Mouse (Mus musculus) frontal cortex, postnatal 36 days (tissue): Measurements from ENCODE around the gene Exo1.

Experiments
- DNase-seq, 2 experiments: peaks; one replicate each; pipeline ENCODE4 v3.0.0; 2022; ENCODE audit warnings: low spot score in 2 of 2

Gene Exo1

DNA sequence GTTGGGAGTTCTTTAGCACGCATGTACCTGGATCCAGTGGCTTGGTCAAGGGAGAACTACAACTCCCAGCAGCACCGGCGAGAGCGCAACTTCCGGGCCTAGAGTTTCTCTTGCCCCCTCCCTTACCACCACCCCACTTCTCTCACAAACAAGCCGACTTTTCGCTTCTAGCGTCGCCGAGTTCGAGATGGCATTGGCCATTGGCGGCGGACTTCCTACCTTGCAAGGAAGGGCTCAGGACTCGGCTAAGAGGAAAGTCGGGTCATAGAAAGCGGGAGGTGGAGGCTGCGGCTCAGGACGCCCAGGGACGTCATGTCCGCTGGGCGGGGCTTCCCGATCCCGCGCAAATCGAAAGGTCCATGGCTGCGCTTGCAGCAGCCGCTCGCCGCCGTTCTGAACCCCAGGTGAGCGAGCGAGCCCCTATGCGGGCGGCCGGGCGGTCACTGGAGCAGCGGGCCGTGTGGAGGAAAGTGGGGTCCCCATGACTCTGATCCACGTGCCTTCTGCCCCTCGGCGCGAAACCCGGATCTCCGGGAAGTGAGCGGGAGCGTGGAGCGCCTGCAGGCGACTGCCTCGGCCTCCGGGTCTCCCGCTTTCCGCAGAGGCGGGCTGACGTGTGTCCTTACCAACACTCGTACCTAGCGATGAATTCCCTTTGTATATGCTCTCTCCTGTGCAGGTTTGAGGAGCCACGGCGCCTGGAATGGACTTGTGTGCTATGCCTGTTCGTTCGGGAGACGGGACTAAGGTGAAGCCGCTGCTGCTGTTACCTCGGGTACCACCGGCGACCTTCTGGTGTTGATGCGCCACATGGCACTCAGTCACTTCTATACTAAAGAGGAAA, at the start of gene Exo1:
Exo1 (plus strand) TSS at position 129 of the 844 bp plus-strand sequence.
- peak; percentile 89 to 91 for DNase-seq

DNA sequence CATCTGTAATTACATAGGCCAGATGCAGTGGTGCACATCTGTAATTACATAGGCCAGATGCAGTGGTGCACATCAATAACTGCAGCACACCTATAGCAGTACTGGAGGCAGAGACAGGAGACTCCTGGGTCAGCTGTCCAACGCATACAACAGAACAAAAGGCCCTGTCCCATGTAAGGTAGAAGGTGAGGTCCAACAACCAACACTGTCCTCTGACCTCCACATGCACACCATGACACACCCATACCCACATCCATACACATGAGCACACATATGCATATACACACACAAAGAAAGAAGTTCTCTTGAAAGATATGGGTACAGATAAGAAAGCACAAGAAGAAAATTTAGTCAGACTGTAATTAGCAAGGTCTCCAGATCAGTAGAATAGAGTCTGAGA, 24.9 kb upstream of the Exo1 start:
- no peak for DNase-seq

GRCm38 (mm10) chr1:175867050-175867449, 13.3 kb upstream of the Exo1 start:
- no peak for DNase-seq

DNA sequence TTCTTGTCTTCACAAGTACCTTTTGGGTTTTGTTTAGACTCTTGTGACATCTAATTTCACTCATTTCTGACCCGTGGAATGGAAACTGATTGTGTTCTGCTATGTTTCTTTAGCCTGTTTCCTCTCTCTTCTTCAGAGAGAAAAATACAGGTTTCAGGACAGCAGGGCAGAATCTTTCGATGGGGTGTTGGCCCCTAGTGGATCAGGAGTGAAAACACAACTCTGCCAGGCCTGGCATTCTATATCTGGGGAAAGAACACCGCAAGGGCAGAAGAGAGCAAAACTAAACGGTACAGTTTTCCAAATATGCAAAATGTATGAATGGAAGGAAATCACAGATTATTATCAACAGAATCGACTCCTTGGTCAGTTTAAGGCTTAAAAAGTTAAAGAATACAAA, 12.8 kb upstream of the Exo1 start:
- peak; percentile 10 to 22 for DNase-seq

DNA sequence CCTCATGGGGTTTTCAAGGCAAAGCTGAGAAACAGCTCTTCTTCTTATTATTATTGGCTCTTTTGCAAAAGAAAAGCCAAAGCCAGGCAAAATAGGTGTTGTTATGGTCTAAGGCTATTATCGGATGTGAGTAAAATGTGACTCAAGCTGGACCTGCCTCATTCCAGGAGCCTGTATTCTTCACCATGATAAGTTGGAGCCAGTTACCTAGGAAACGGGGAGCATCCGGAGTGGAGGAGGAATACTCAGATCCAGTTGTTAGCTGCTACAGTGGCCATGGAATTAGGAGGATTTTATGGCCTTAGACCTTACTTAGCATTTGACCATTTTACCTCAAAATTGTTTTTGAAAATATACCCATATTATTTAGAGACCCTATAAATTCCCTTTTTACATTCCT, 9.7 kb upstream of the Exo1 start:
- DNase-seq = peak in 1 of 2 experiments; percentile 23

- no peak for DNase-seq
These were observed 8.2 kb upstream of the Exo1 start for GRCm38 (mm10) chr1:175872028-175872816.

GRCm38 (mm10) chr1:175883398-175883797, 3.0 kb downstream of the Exo1 start:
- DNase-seq = no peak

DNA sequence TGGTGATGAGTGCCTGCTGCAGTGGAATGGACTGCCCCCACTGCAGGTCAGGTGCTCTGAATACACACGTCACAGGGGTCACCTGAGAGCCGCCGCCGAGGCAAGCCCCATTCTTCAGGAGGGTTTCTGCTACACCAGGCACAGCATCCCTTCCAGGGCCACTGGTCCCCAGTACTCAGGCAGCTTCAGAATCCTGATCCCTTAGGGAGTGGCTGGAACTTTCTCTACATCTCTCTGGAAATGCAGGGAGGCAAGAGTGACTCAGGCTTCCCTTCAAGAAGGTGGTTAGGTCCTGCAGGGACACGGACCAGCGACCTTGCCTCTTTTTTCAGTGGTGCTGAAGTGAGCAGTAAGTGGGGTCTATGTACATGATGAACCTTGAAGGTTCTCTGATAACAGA, 12.9 kb downstream of the Exo1 start:
- no peak for DNase-seq

- no peak for DNase-seq
These were observed 13.3 kb downstream of the Exo1 start for GRCm38 (mm10) chr1:175893726-175894125.

- DNase-seq = no peak
These were observed 30.8 kb downstream of the Exo1 start for GRCm38 (mm10) chr1:175911207-175911606.

DNA sequence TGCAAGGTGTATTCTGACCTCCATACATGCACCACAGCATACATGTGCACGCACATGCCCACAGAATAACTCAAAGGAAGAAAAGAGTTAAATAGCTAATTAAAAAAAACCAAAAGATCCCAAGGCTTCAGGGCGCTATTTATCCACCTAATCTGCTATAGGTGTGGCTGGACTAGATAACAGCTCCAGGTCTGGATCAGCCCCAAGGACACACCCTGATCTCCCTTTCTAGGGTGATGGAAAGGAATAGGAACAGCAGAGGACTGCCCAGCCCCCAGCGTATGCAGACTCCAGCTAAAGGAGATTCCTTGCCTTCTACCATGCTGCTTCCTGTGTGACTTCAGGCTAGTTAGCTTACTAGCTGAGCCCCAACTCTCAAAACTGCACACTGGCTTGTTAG, 31.7 kb downstream of the Exo1 start:
- no peak for DNase-seq

GRCm38 (mm10) chr1:175913728-175914303, 33.4 kb downstream of the Exo1 start:
- DNase-seq = no peak

DNA sequence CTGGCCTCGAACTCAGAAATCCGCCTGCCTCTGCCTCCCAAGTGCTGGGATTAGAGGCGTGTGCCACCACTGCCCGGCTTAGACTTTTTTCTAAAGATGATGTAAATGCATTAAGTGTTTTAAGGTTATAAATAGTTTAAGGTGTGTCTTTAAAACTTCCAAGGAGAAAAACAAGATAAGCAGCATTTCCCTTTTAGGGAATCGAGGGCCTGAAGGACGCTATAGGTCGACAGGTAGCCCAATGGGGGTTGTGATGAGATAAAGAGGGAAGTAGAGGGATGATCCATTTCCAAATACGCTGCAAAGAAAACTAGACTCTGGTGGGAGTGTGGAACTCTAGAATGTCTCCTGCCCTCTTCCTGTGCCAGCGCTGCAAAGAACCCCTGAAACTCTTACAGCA, 39.6 kb downstream of the Exo1 start, which contains the start of gene Gm38100:
Gm38100 (plus strand) TSS at position 301 of the 400 bp plus-strand sequence.
- DNase-seq = no peak

DNA sequence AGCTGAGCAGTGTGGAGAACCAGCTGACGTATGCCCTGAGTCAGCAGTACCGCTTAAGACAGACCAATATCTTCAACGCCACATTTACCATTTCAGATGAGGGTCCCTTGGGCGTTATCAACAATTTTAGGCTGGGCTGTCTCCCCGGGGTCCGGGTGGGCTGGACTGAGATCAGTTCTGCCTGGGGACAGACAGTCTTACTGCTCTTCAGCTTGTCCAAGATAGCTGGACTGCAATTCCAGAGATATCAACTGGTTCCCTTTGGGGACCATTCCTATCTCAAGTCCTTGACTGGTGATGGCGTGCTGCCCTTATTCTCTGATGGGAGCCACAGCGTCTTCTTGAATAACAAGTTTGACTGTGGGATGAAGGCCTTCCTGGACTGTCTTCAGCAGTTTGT, 40.7 kb downstream of the Exo1 start:
- DNase-seq = no peak

DNA sequence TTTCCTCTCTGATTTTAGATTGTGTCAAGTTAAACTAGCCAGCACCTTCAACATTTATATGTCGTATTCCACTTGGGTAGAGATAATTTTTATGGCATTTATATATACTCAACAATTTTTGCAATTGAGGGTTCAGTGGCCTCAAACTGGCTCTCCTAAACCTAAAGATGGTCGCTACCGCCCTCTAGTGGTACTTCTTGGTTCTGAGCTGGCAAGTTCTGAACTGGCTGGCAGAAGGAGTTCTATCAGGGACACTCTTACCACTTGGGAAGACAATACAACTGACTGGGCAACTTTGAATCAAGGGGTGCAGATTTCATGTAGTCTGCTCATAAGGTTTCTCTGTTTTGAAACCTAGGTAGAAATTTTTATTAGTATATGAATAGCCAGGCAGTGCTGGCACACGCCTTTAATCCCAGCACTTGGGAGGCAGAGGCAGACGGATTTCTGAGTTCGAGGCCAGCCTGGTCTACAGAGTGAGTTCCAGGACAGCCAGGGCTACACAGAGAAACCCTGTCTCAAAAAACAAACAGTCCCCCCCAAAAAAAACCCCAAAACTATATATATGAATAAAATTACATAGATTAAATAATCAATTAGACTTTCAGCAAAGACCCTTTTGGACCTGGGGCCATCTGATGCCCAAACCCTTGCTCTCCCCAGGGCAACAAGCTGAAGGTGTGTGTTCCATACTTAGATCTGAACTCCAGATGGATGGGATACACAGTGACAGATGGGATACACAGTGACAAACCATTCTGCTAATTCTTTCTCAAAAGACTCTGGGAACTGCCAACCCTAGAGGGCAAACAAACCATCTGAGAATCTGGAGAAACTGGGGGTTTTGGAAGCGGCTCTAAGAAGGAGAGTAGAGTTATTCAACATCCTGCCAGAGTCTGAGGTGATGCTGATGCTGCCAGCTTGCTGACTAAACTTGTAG, 43.7 kb downstream of the Exo1 start:
- peak; percentile 86 for DNase-seq

GRCm38 (mm10) chr1:175931391-175931790, 51.0 kb downstream of the Exo1 start:
- no peak for DNase-seq

DNA sequence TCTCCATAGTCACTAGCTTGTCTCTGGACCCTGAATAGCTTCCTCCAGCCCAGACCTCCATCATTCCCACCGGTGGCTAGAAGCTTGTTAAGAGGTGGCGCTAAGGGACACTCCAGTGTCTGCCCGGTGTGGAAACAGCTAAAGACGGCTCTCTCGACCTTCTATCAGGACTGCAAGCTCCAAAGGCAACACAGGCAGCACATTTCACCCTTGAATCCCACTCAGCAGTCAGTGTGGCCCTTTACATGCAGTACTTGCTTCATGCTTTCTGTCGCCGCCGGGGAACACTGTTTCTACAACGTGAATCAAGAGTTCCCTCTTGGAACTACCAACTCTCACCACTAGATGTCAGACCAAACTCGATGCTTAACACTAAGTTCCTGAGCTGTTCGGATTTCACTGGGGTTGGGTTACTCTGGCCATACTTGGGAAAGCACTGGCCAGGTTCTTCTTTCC, 55.9 kb downstream of the Exo1 start:
- DNase-seq = peak; percentile 64 to 90

DNA sequence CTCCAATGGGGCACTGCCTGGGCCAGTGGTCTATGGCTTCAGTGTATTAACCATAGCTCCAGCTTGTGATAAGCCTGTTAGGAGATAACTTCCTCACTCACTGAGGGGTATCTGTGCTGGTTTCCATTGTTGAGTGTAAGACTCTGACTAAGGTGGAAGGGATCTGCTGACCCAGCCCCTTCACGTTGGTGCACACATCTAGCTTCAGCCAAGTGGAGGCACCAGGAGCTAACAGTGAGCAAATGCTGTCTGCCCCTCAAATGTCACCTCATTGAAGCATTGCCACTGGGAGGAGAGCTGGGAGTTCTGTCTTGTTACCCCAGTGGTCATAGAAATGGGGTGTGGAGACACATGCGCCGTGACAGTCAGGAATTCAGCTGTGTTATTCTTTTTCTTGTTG, 58.4 kb downstream of the Exo1 start:
- DNase-seq = no peak

DNA sequence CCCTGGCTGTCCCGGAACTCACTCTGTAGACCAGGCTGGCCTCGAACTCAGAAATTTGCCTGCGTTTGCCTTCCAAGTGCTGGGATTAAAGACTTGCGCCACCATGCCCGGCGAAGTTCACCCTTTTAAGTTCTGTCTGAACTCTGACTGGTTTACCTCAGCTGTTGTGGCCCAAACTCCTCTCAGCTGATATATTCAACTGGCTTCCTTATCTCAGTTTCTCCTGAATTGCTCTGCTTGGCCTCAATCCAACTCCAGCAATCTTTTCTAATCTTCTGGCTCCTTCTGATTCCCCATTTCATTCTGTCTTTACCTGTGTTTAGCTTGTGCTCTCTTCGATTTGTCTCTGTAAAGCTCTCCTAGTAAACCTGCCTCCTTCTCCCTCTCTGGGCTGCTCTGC, 62.8 kb downstream of the Exo1 start:
- no peak for DNase-seq

DNA sequence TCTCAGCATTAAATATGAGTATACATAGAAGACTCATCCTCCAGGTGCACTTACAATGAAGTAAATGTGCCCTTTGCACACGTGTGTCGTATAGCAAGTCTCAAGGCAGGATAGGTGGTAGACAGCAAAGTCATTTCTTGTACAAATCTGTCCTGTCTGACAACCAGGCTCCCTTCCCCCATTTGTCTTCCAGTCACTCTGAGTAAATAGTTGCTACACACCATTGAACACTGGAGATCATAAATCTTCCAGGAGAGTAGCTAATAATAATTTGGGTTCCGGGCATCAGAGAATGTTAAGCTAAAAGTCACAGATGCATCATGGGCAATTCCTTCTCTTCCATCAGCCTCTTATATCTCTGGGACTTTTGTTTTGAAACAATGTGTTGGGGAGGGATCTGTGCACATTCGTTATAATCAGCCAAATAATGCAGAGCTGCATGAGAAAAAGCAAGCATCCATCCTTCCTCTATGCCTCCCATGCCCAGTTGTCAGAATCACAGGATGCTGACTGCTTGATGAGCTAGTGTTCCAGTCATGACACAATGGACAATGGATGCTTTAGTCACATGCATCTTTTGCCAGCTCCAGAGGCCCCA, 66.4 kb downstream of the Exo1 start:
- no peak for DNase-seq

DNA sequence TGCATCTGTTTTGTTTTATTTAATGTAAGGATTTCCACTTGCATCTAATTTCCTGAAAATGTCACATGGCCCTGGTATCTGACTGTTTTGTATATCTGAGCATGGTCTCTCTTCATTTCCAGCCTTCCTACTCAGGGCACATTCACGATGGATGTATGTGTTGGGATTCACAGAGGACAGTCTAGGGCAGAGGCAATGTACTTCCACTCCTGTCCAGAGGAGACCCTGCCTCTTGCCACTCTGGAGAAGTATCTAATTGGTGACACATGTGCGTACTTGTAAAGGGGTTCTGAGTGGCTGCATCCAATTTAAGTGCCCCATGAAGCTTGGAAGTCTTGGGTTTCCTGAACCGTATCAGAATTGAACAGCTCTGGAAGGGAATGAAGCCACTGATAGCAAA, 70.0 kb downstream of the Exo1 start:
- DNase-seq = no peak
